Mouse (Mus musculus) colon, adult 2 months (tissue): ENCODE results near the gene Hnrnpa3. TPM values are rescaled to one million over a fixed set of nuclear protein-coding genes. Genes with fewer than 3 reads are reported as not detected.

ENCODE experiments used
- polyA plus RNA-seq: library from polyadenylated mRNA; depleted of rRNA; stranded (reverse); fragments of >200 nt; gene quantifications from 2 replicates; pipeline ENCODE4 v1.2.3, GENCODE M21; 2012; rRNA removed

The Hnrnpa3 gene
- polyA plus RNA-seq = 5.7 and 6.8 TPM in 2 replicates

GRCm38 (mm10) chr2:75658727-75659628 is at the start of gene Hnrnpa3:
Gene Hnrnpa3 (plus strand): TSS chr2:75659261.

GRCm38 (mm10) chr2:75704234-75705161 is 45.4 kb downstream of the Hnrnpa3 start, which contains the start of gene Nfe2l2:
Gene Nfe2l2 (minus strand): TSS chr2:75704641.

Other genes with a start within 250 kb of the Hnrnpa3 start
- 59.7 and 64.5 TPM in 2 replicates for gene Nfe2l2, start 45.4 kb downstream of the Hnrnpa3 start, polyA plus RNA-seq
- gene Agps, start 172.9 kb downstream of the Hnrnpa3 start, polyA plus RNA-seq = 5.1 and 7.3 TPM in 2 replicates